ENCODE assay signal across 8 mouse cellular contexts in the genomic region with DNA sequence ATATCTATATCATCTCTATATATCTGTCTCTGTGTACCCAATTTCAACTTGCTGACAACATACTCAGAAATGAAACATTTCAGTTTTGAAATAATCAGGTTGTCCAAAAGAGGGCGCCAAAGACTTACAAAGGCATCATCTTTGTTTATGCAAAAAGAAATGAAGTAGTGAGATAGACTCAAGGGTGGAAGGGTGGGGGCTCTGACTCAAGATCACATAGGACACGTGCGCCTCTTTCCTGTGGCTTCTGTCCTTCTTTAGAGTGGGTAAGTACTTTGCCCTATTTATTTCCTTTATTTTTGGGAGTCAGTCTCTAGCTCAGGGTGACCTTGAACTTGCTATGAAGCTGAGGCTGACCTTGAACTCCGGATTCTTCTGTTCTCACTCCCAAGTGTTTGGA. TPM values are rescaled to one million over a fixed set of nuclear protein-coding genes. Genes with fewer than 3 reads are reported as not detected.
DNase-seq lines count a peak whose midpoint lies in the region; ATAC-seq and TF ChIP-seq lines count a peak whose summit lies in the region.

No protein-coding gene starts in this region.

- H3K4me3 ChIP-seq in heart, embryonic 12.5 days, result no peak overlapping the region
- no peak overlapping the region for H3K4me3 ChIP-seq in neural tube, embryonic 14.5 days (ENCODE audit: low read depth, low read length)
- no peak overlapping the region for H3K4me3 ChIP-seq in lung, embryonic 14.5 days (ENCODE audit: low read depth, low read length)

- TF ChIP-seq CTCF in lung, embryonic 14.5 days (IDR thresholded peaks at IDR 0.05; ENCODE audit: low read depth), result peak; percentile 77

- WGBS in heart, embryonic 12.5 days, result 30% methylated on average over 4 of the region's 4 CpGs
- WGBS in neural tube, embryonic 14.5 days, result 42% methylated on average over 4 of the region's 4 CpGs
- 25% methylated on average over 4 of the region's 4 CpGs for WGBS in lung, embryonic 14.5 days

- H3K4me1 ChIP-seq in heart, embryonic 12.5 days (replicated peaks), result no peaks in the 10 kb centered on the region
- H3K4me1 ChIP-seq in neural tube, embryonic 14.5 days (ENCODE audit: control insufficient read depth, insufficient read depth, low read length), result no peaks in the 10 kb centered on the region
- no peaks in the 10 kb centered on the region for H3K4me1 ChIP-seq in lung, embryonic 14.5 days (ENCODE audit: insufficient read depth)

- H3K27me3 ChIP-seq in heart, embryonic 12.5 days (replicated peaks), result no peaks in the 10 kb centered on the region
- H3K27me3 ChIP-seq in neural tube, embryonic 14.5 days (ENCODE audit: control insufficient read depth, insufficient read depth, low read length), result no peaks in the 10 kb centered on the region
- H3K27me3 ChIP-seq in lung, embryonic 14.5 days (ENCODE audit: insufficient read depth, low read length), result no peaks in the 10 kb centered on the region

- no peak overlapping the region for H3K9ac ChIP-seq in heart, embryonic 12.5 days
- no peak overlapping the region for H3K9ac ChIP-seq in neural tube, embryonic 14.5 days (replicated peaks; ENCODE audit: low read depth, low read length)
- no peak overlapping the region for H3K9ac ChIP-seq in lung, embryonic 14.5 days

- no peaks in the 10 kb centered on the region for H3K36me3 ChIP-seq in heart, embryonic 12.5 days
- no peaks in the 10 kb centered on the region for H3K36me3 ChIP-seq in neural tube, embryonic 14.5 days (ENCODE audit: control insufficient read depth, insufficient read depth, low read length)
- H3K36me3 ChIP-seq in lung, embryonic 14.5 days (ENCODE audit: insufficient read depth), result no peaks in the 10 kb centered on the region

- ATAC-seq in heart, embryonic 12.5 days (ENCODE audit: insufficient number of reproducible peaks, low FRiP score), result no peak
- ATAC-seq in neural tube, embryonic 14.5 days (ENCODE audit: low read depth), result 0 out of 2 replicates have a peak, but pooled peaks have one; percentile 56
- ATAC-seq in lung, embryonic 14.5 days (ENCODE audit: insufficient read depth), result no peak; the same call in 1 of the 2 replicates

- no peak overlapping the region for H3K4me2 ChIP-seq in heart, embryonic 12.5 days
- H3K4me2 ChIP-seq in neural tube, embryonic 14.5 days (ENCODE audit: low read depth, low read length), result no peak overlapping the region
- no peak overlapping the region for H3K4me2 ChIP-seq in lung, embryonic 14.5 days

- DNase-seq in heart, adult 18-20 months, result peak; percentile 4 to 51
- no peak for DNase-seq in neural tube, embryonic 10.5 days (ENCODE audit: extremely low spot score, low spot score)
- DNase-seq in T-cell, adult 2 months (ENCODE audit: low spot score), result peak; percentile 7
- peak; percentile 12 for DNase-seq in fibroblast of lung, adult 2 months (ENCODE audit: low read depth)
- peak; percentile 79 for DNase-seq in lung, embryonic 14.5 days
- DNase-seq in spleen, postnatal 4 days (ENCODE audit: low spot score in 2 of 2), result no peak

- no peak overlapping the region for H3K27ac ChIP-seq in heart, embryonic 12.5 days (ENCODE audit: poor library complexity, severe bottlenecking)
- H3K27ac ChIP-seq in neural tube, embryonic 14.5 days (ENCODE audit: low read depth, low read length), result no peak overlapping the region
- no peak overlapping the region for H3K27ac ChIP-seq in lung, embryonic 14.5 days (ENCODE audit: low read depth)

- peaks cover 5% of the 10 kb centered on the region; the same call in 1 of the 2 replicates for H3K9me3 ChIP-seq in heart, embryonic 12.5 days (replicated peaks)
- no peaks in the 10 kb centered on the region for H3K9me3 ChIP-seq in neural tube, embryonic 14.5 days (ENCODE audit: control insufficient read depth, low read length)
- no peaks in the 10 kb centered on the region for H3K9me3 ChIP-seq in lung, embryonic 14.5 days (ENCODE audit: low read depth, low read length)

RNA-seq across cellular contexts. Expression of a gene that starts 46.5 kb away (rescaled TPM):
- total RNA-seq in heart, adult 18-20 months (2021), result not detected
- polyA plus RNA-seq in heart, embryonic 12.5 days (2016; fragmentation: Nextera tagmentation; extraction: Ambion mirVana), result 0.11 and 0.68 TPM in 2 replicates
- 0.23 and 1.7 TPM in 2 replicates for polyA plus RNA-seq in neural tube, embryonic 14.5 days (2014; fragmentation: Nextera tagmentation; extraction: Ambion mirVana)
- polyA plus RNA-seq in lung, embryonic 14.5 days (2014; fragmentation: Nextera tagmentation; extraction: Ambion mirVana), result 0.42 TPM in 1 of 2 replicates, not detected in the other

RNA-seq across cellular contexts. Expression of a gene that starts 50.2 kb away (rescaled TPM):
- 10 to 100 TPM; 10.9 to 12.9 TPM for total RNA-seq in heart, adult 18-20 months (2021)
- 18.8 and 20.7 TPM in 2 replicates for polyA plus RNA-seq in heart, embryonic 12.5 days (2016; fragmentation: Nextera tagmentation; extraction: Ambion mirVana)
- 65.2 and 67.0 TPM in 2 replicates for polyA plus RNA-seq in neural tube, embryonic 14.5 days (2014; fragmentation: Nextera tagmentation; extraction: Ambion mirVana)
- polyA plus RNA-seq in lung, embryonic 14.5 days (2014; fragmentation: Nextera tagmentation; extraction: Ambion mirVana), result 22.8 and 25.0 TPM in 2 replicates

RNA-seq across cellular contexts. Expression of a gene that starts 50.2 kb away (rescaled TPM):
- total RNA-seq in heart, adult 18-20 months (2021), result 100 to 1,000 TPM in 1 of 2 experiments, 10 to 100 TPM in 1; 99.8 to 112 TPM
- 146 and 153 TPM in 2 replicates for polyA plus RNA-seq in heart, embryonic 12.5 days (2016; fragmentation: Nextera tagmentation; extraction: Ambion mirVana)
- 186 and 197 TPM in 2 replicates for polyA plus RNA-seq in neural tube, embryonic 14.5 days (2014; fragmentation: Nextera tagmentation; extraction: Ambion mirVana)
- polyA plus RNA-seq in lung, embryonic 14.5 days (2014; fragmentation: Nextera tagmentation; extraction: Ambion mirVana), result 227 and 229 TPM in 2 replicates

Comparison
In these comparisons a context has a peak if more than half of its experiments do, and no peak if none do; other contexts are left out.
1. DNase-seq: peak in heart, adult 18-20 months (2 of 2), T-cell, adult 2 months (single experiment), fibroblast of lung, adult 2 months (single experiment) and lung, embryonic 14.5 days (single experiment); none in neural tube, embryonic 10.5 days (single experiment) and spleen, postnatal 4 days (0 of 2).